Mouse (Mus musculus) cerebral cortex, adult 2 months (tissue): ENCODE measurements around the gene Naaladl2.

ENCODE experiments used
- WGBS: fragments of 180-500 bp; shearing (Covaris S2); methylation state at CpG from one replicate; pipeline ENCODE4 v1.1.7; 2018; 5-methylcytosine and 5-hydroxymethylcytosine counted together

Naaladl2 gene

GRCm38 (mm10) chr3:24670500-24670899 lies 473.6 kb downstream of the Naaladl2 start:
- WGBS, result 66% methylated on average over 3 of the region's 3 CpGs

DNA sequence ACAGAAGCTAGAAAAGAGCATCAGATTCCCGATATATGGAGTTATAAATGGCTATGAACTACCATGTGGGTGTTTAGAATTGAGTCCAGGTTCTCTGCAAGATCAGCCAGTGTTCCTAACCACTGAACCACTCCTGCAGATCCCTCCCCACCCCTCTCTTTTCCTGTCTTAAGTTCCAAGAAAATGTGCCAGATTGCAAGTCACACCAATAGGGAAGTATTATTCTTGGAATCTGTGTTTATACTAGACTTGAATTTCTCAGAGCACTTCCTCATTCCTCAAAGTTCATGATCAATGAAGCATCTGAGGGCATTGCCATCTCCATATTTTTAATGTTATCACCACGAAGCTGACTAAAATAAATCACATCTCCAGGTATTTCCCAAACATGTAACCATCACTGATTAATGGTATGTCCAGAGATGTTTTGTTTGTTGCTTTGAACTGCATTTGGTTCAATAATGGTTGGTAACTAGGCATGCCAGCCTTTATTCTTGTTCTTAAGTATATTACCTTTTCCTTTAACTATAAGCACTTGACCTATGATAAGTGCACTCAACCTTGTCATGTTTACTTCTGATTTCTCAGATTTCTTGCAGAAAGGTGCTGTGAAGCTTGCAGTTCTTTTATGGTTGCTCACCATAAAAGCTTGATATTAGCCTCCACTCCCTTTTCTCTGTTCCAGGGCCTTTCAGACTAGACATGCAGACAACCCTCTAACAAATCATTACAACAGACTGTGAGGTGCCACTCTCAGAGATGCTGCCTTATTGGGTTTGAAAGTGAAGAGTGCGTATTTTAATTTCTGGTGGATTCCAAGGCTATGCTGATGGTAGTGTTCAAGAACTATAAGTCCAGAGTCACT lies 475.8 kb downstream of the Naaladl2 start:
- WGBS, result 84% methylated on average over 3 of the region's 3 CpGs

- 81% methylated on average over 1 of the region's 1 CpGs for WGBS
Measured at GRCm38 (mm10) chr3:24665408-24665807, 478.7 kb downstream of the Naaladl2 start.

GRCm38 (mm10) chr3:24630032-24630431 lies 514.0 kb downstream of the Naaladl2 start:
- 65% methylated on average over 1 of the region's 1 CpGs for WGBS

DNA sequence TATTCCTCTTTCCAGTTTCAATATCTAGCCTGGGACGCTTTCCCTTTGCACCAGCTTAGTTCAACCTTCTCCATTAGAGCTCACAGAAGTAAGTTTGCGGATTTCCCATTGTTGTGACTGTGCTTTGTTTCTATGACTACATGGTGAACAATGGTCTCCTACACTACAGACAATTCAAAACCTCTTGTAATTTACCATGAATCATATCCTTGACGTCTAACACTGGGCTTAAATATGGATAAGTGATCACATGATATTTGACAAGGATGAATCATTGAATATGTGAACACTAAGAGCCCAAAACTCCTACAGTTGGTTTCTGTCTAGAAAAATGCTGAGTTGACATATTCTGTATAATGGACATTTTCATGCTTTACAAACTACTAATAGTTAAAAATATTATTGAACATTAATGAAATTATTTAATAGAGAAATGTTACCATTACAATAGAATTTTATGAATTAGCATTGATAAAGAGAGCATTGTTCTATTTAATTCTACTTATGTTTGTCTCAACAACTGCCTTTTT lies 539.2 kb downstream of the Naaladl2 start:
- WGBS, result 64% methylated on average over 3 of the region's 3 CpGs

- WGBS, result 48% methylated on average over 2 of the region's 2 CpGs
Measured at GRCm38 (mm10) chr3:24595447-24595846, 548.6 kb downstream of the Naaladl2 start.

DNA sequence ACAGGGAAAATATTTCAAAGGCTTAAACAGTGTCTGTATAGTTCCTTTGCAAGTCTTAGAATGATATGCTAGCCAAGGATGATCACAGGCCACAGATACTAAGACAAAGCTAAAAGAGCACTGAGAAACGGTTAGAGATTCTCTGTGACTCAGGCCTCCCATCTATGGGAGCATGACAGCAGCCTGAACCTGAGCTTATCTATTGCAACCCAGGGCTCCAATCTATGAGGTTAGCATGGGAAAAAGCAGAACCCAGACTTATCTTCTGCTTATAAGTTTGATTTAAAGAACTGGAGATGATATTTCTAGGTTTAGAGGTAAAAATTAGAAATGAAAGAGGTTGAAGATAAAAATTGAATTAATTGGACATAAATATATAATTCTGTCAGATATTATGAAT lies 587.4 kb downstream of the Naaladl2 start:
- 81% methylated on average over 1 of the region's 1 CpGs for WGBS

DNA sequence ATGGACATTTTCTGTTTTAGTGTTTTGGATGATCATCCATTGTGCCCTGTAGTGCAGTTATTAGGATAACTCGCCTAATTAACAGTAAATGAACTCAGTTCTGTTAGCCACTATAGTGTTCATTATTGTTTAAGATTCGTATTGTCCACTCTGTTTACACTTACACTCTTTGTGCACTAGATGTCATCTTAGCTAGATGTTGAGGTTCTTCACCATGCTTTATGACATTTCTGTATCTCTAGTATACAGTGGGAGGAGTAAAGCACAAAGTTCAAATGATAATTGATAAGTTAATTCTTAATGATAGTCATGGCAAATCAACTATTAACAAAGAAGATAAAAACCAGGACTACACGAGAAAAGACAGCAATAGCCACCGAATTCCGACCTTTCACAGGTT lies 590.4 kb downstream of the Naaladl2 start:
- WGBS, result 87% methylated on average over 5 of the region's 5 CpGs

DNA sequence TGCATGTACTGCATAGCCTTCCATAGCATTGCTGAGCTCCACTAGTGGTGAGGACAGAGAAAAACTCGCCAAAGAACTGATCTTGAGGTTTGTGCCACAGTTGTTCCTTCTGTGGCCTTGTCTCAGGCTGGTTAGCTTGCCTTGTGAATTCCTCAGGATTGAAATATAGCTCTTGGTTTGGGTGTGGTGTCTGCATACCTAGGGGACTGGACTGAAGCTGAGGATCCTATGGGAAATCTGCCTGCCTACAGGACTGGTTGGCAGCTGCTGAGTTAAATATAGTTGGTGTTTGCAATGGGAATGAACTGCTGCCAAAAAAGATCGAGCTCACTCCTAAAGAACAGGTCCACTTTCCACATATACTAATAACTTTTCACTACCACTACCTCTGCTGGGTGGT lies 591.4 kb downstream of the Naaladl2 start:
- WGBS, result 57% methylated on average over 2 of the region's 2 CpGs

- 94% methylated on average over 3 of the region's 3 CpGs for WGBS
Measured at GRCm38 (mm10) chr3:24533775-24534458, 610.1 kb downstream of the Naaladl2 start.

DNA sequence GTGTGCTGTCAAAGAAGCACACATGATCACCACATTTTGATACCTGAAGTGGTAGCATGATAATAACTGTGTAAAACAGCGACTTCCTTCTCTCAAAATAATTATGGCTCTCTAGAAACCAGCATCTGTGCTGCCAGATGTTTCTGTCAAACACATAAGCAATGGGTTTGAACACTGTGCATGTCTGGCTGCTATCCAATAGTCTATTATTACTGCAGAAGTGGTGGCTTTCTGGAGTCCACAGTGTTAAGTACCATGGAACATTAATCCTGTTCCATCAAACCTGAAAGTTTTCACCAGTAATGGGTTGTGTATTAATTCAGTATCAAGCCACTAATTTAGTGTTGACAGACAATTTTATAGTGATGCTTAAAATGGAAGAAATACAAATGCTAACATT lies 629.1 kb downstream of the Naaladl2 start:
- 50% methylated on average over 1 of the region's 1 CpGs for WGBS

GRCm38 (mm10) chr3:24486456-24487112 lies 657.5 kb downstream of the Naaladl2 start:
- WGBS, result 43% methylated on average over 4 of the region's 4 CpGs

DNA sequence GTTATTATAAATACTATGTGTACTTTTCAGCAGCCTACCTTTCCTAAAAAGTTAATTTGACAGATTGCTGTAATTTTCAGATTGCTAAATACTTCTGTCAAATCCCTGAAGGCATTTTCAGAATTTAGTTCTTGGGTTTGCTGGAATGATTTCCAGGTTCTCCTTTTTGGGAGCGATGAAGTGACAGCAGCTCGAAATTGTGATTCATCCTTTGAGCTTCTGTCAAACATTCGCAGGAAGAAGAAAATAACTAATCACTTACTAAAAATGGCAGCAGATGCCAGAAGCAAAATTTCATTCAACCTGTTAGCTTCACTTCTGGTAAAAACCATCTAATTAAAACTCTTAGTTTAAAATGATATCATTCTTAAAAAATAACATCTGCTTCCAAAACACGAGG lies 680.1 kb downstream of the Naaladl2 start:
- 48% methylated on average over 4 of the region's 4 CpGs for WGBS

GRCm38 (mm10) chr3:24440621-24441020 lies 703.4 kb downstream of the Naaladl2 start:
- WGBS, result 50% methylated on average over 6 of the region's 6 CpGs

GRCm38 (mm10) chr3:24432761-24433160 lies 711.3 kb downstream of the Naaladl2 start:
- 58% methylated on average over 3 of the region's 3 CpGs for WGBS

GRCm38 (mm10) chr3:24391311-24391710 lies 752.8 kb downstream of the Naaladl2 start:
- WGBS, result 63% methylated on average over 1 of the region's 1 CpGs

- WGBS, result 71% methylated on average over 2 of the region's 2 CpGs
Measured at GRCm38 (mm10) chr3:24355010-24355409, 789.1 kb downstream of the Naaladl2 start.

- 75% methylated on average over 11 of the region's 11 CpGs for WGBS
Measured at GRCm38 (mm10) chr3:24321489-24322405, 822.3 kb downstream of the Naaladl2 start.

- WGBS, result 57% methylated on average over 4 of the region's 4 CpGs
Measured at GRCm38 (mm10) chr3:24314658-24315297, 829.3 kb downstream of the Naaladl2 start.

- WGBS, result 77% methylated on average over 2 of the region's 2 CpGs
Measured at GRCm38 (mm10) chr3:24225418-24225817, 918.6 kb downstream of the Naaladl2 start.

DNA sequence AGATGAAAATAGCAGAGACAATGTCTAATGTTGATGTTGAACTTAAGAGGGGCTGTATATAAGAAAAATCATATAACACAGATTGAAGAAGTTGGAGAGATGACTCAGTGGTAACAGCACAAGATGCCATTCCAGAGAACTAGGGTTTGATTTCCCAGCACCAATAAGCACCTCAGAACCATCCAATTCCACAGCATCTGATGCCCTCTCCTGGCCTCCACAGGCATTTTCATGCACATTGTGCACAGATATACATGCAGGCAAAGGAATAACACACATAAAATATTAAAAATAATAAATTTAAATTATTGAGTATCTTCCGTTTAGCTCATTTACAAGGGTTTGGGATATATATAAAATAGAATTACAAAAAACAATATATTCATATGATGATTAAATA lies 926.6 kb downstream of the Naaladl2 start:
- WGBS, result 96% methylated on average over 1 of the region's 1 CpGs
